Mouse (Mus musculus) ES-Bruce4 (cell line): ENCODE measurements around the gene Dnajb13. TPM values are rescaled to one million over a fixed set of nuclear protein-coding genes. Genes with fewer than 3 reads are reported as not detected.

Experiments
- H3K27ac ChIP-seq: 2 replicates; pipeline ENCODE4 v1.5.1; 2012; ENCODE audit warnings: low read length, inconsistent platforms; ENCODE audit not compliant: insufficient read depth
- H3K27me3 ChIP-seq: 2 replicates; pipeline ENCODE4 v1.6.1; 2012; ENCODE audit warnings: mild to moderate bottlenecking, low read length, inconsistent platforms; ENCODE audit not compliant: control insufficient read depth, poor library complexity, insufficient read depth, severe bottlenecking
- H3K36me3 ChIP-seq: 2 replicates; pipeline ENCODE4 v1.6.1; 2012; ENCODE audit warnings: inconsistent platforms, mild to moderate bottlenecking, low read length, moderate library complexity; ENCODE audit not compliant: control insufficient read depth, poor library complexity, insufficient read depth, severe bottlenecking
- H3K4me1 ChIP-seq: one replicate; pipeline ENCODE4 v1.8.1; 2011; ENCODE audit warnings: low read length; ENCODE audit not compliant: control insufficient read depth, insufficient read depth
- H3K4me3 ChIP-seq: 2 replicates; pipeline ENCODE4 v1.5.1; 2011; ENCODE audit warnings: low read depth, mild to moderate bottlenecking, low read length
- H3K9ac ChIP-seq: 2 replicates; pipeline ENCODE4 v1.6.1; 2012; ENCODE audit warnings: low read depth, mild to moderate bottlenecking, inconsistent platforms; ENCODE audit not compliant: poor library complexity, severe bottlenecking
- H3K9me3 ChIP-seq: replicated peaks from 2 replicates; pipeline ENCODE4 v1.6.1; 2012; ENCODE audit warnings: mild to moderate bottlenecking, low read length, inconsistent platforms; ENCODE audit not compliant: control insufficient read depth, poor library complexity, insufficient read depth, severe bottlenecking
- CTCF ChIP-seq: IDR thresholded peaks from one replicate; pipeline ENCODE4 v1.8.1; 2011; ENCODE audit warnings: low read depth, low read length
- EP300 ChIP-seq: IDR thresholded peaks from 2 replicates; pipeline ENCODE4 v1.6.1; 2011; ENCODE audit warnings: low read depth, low read length; ENCODE audit not compliant: insufficient read depth
- POLR2A ChIP-seq: IDR thresholded peaks from one replicate; pipeline ENCODE4 v1.8.1; 2011; ENCODE audit warnings: low read length; ENCODE audit not compliant: insufficient read depth
- polyA plus RNA-seq: library from polyadenylated mRNA; stranded (reverse); fragments of >200 nt; gene quantifications from 2 replicates; pipeline ENCODE4 v1.2.4, GENCODE M21; 2011; ENCODE audit warnings: low read depth; ENCODE audit not compliant: missing spikeins, insufficient read depth, insufficient read length

The Dnajb13 gene
- 0.39 TPM in 1 of 2 replicates, not detected in the other for polyA plus RNA-seq

- Histone ChIP-seq H3K27me3 (no peaks in the 10 kb centered on the region), H3K9me3 (no peaks in the 10 kb centered on the region), H3K36me3 (no peaks in the 10 kb centered on the region), H3K9ac (no peak within 1 kb of the TSS), H3K4me1 (no peaks in the 10 kb centered on the region), H3K27ac (no peak within 1 kb of the TSS), H3K4me3 (no peak within 1 kb of the TSS)
- TF ChIP-seq POLR2A (no peak), EP300 (no peak)
These were observed at the start of gene Dnajb13 for GRCm38 (mm10) chr7:100514573-100514972. TSS of gene Dnajb13 (minus strand) at chr7:100514960.

GRCm38 (mm10) chr7:100561861-100562587 is 47.3 kb upstream of the Dnajb13 start:
- H3K9ac ChIP-seq, result no peak overlapping the region
- H3K4me3 ChIP-seq, result no peak overlapping the region
- H3K9me3 ChIP-seq, result no peaks in the 10 kb centered on the region
- no peaks in the 10 kb centered on the region for H3K36me3 ChIP-seq
- no peaks in the 10 kb centered on the region for H3K27me3 ChIP-seq
- H3K4me1 ChIP-seq, result no peaks in the 10 kb centered on the region
- no peak overlapping the region for H3K27ac ChIP-seq
- TF ChIP-seq CTCF, result no peak
- TF ChIP-seq EP300, result no peak
- no peak for TF ChIP-seq POLR2A

GRCm38 (mm10) chr7:100559331-100559730 is 44.6 kb upstream of the Dnajb13 start:
- H3K36me3 ChIP-seq, result no peaks in the 10 kb centered on the region
- H3K27ac ChIP-seq, result no peak overlapping the region
- no peak overlapping the region for H3K9ac ChIP-seq
- no peaks in the 10 kb centered on the region for H3K27me3 ChIP-seq
- TF ChIP-seq EP300 (no peak), CTCF (no peak), POLR2A (no peak)
- no peak overlapping the region for H3K4me3 ChIP-seq
- no peaks in the 10 kb centered on the region for H3K4me1 ChIP-seq
- H3K9me3 ChIP-seq, result no peaks in the 10 kb centered on the region

GRCm38 (mm10) chr7:100557241-100557640 is 42.5 kb upstream of the Dnajb13 start:
- Histone ChIP-seq H3K4me3 (no peak overlapping the region), H3K9ac (no peak overlapping the region), H3K4me1 (no peaks in the 10 kb centered on the region), H3K27me3 (no peaks in the 10 kb centered on the region), H3K9me3 (no peaks in the 10 kb centered on the region), H3K36me3 (no peaks in the 10 kb centered on the region), H3K27ac (no peak overlapping the region)
- TF ChIP-seq CTCF (no peak), EP300 (no peak), POLR2A (no peak)

GRCm38 (mm10) chr7:100555431-100555951 is 40.7 kb upstream of the Dnajb13 start:
- Histone ChIP-seq H3K4me3 (0 out of 2 replicates have a peak overlapping the region, but pooled peaks have one; percentile 1), H3K9ac (no peak overlapping the region), H3K9me3 (no peaks in the 10 kb centered on the region), H3K27ac (no peak overlapping the region), H3K4me1 (no peaks in the 10 kb centered on the region), H3K36me3 (no peaks in the 10 kb centered on the region), H3K27me3 (no peaks in the 10 kb centered on the region)
- TF ChIP-seq POLR2A (no peak), CTCF (no peak), EP300 (no peak)

- no peaks in the 10 kb centered on the region for H3K9me3 ChIP-seq
- H3K27ac ChIP-seq, result no peak overlapping the region
- no peak overlapping the region for H3K4me3 ChIP-seq
- no peaks in the 10 kb centered on the region for H3K27me3 ChIP-seq
- no peaks in the 10 kb centered on the region for H3K36me3 ChIP-seq
- TF ChIP-seq POLR2A, result no peak
- TF ChIP-seq CTCF, result no peak
- no peaks in the 10 kb centered on the region for H3K4me1 ChIP-seq
- H3K9ac ChIP-seq, result no peak overlapping the region
These were observed 40.2 kb upstream of the Dnajb13 start for GRCm38 (mm10) chr7:100554939-100555338.
